Mouse (Mus musculus): ENCODE data around the gene Gm20835.
"Not testable (repeated sequence)": the region's sequence is repeated elsewhere in the genome, so short reads cannot be mapped to it uniquely, and the experiment has no call there.

Gene Gm20835

DNA sequence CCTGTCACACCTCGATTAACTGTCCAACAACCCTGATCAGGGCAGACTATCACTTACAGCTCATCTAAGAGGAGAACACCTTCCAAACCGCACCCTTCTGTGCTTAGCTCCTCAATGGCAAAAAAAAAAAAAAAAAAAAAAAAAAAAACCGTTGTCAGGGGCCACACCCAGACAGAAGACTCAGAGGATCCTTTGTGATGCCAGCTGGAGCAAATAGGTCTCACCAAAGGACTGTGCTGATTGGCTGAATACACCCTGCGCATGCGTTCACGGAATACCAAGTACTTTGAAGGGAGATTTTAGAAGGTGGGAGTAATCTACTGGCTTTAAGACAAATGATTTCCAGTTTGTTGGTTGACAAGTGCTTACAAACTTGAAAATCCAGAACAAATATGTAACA, at the start of gene Gm20835:
Gene Gm20835 (minus strand): TSS at position 101 of the 400 bp plus-strand sequence.
- DNase-seq (ENCODE audit: extremely low spot score), result not testable (repeated sequence)
